Mouse (Mus musculus) B cell, adult 2 months (primary cell): ENCODE data around the gene Gm10490.
"Not testable (repeated sequence)": the region's sequence is repeated elsewhere in the genome, so short reads cannot be mapped to it uniquely, and the experiment has no call there.

Source experiments
- DNase-seq, 2 experiments: peaks; one replicate each; pipeline ENCODE4 v3.0.0; 2022

Gm10490 gene

DNA sequence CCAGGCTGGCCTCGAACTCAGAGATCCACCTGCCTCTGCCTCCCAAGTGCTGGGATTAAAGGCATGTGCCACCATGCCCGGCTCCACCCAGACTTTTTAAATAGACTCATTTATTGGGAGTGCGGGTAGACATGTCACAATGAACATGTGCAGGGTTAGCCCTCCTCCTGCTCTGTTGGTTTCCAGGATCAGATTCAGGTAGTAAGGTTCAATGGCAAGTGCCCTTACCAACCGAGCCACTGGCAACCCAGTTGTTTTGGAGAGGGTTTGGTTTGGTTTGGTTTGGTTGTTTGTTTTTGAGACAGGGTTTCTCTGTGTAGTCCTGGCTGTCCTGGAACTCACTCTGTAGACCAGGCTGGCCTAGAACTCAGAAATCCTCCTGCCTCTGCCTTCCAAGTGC is at the start of gene Gm10490:
Gene Gm10490 (plus strand): TSS at position 301 of the 400 bp plus-strand sequence.
- not testable (repeated sequence) for DNase-seq

DNA sequence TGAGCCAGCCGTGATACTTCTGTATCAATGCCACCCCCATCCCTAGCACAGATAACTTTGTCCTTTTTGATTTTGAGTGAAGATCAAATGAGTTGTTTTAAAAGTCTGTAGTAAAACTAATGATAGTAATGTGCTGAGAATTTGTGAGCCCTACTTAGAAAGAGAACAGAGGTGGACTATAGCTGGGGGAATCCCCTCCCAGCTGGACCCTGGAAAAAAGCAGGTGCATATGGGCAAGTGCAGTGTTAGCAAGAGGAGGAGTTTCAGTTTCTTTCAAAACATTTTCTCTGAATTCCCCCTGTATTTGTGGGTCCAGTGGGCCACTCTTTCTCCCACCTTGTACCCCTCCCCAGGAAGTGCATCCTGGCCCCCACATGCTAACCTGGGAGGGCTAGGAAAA is 46.2 kb upstream of the Gm10490 start:
- no peak for DNase-seq

DNA sequence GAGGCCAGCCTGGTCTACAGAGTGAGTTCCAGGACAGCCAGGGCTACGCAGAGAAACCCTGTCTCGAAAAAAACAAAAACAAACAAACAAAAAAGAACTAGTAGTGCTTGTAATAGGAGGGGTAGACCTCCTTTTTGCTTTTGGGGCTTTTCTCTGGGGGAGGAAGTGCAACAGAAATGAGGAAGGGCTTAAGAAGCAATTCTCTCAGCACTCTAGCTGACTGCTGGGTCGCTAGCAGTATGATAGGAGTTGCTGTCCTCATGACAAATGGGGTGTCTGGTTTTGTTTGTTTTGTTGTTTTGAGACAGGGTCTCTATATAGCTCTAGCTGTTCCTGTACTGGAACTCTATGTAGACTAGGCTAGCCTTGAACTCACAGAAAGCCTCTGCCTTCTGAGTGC is 44.8 kb upstream of the Gm10490 start:
- DNase-seq, result peak; percentile 31 to 35

DNA sequence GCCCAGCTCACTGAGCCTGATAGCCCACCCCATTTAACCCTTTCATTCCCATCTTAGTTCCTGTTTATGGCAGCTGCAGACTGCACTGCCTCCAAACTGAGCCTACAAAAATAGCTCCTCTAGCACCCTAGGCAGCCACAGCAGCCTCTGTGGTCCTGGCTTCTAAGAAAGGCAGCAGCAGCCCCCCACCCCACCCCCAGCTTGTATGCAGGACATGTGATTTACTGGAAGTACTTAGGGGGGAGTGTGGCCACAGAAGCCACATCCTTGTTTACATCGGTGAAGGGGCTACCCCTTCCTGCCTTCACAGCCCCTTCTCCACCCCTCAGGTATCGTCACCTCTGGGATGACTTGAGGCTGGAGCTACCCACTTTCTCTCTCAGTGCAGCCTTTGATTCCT is 44.0 kb upstream of the Gm10490 start:
- DNase-seq, result peak; percentile 29 to 32

DNA sequence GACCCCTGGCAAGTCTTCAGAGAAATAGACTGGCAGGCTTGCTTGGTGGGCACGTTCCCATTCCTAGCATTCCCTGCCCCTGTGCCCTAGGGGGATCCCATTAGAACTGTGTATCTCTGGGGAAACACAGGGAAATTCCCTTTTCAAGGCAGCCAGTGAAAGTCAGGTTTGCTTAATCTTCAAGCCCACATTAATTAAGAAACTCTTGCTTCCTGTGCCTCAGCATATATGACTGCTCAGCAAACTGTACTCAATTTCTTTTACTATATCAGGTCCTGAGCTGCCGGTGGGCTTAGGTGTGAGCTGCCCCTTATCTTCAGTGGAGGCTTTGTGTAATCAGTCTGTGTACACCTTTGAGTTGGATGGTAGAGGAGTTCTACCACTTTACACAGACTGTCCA is 43.6 kb upstream of the Gm10490 start:
- no peak for DNase-seq

DNA sequence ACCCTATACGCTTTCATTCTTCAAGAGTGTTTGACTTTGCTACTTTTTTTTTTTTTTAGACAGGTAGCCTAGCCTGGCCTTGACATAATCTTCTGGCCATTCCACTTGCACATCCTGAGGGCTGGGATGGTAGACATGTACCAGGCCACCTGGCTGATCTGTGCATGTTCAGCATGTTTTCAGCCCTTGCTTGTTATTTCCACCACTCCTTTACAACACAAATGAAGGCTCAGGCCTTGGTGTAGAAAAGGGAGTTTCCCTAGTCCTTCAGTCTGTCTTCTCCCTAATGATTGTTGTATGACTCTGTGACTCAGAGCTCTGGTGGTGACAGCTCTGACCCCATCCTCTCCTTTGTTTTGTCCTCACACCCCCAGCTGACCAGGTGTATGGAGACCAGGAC is 42.2 kb upstream of the Gm10490 start:
- no peak for DNase-seq

DNA sequence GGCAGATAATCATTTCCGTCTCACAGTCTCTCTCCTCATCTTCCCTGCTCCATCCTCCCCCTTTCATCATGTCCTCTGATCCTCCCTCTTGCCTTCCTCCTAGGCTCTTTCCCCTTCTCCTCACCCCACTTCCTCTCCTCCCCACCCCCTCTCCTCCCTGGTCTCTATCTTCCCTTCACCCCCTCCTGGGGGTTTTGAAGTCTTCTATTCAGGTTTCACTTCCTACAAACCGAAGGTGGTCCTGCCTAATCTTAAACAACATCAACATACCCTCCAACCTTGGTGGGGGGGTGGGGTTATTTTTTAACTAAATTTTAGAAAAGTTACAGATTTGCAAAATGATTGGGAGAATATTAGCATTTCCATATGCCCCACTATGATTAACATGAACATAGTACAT is 40.8 kb upstream of the Gm10490 start:
- DNase-seq, result no peak

DNA sequence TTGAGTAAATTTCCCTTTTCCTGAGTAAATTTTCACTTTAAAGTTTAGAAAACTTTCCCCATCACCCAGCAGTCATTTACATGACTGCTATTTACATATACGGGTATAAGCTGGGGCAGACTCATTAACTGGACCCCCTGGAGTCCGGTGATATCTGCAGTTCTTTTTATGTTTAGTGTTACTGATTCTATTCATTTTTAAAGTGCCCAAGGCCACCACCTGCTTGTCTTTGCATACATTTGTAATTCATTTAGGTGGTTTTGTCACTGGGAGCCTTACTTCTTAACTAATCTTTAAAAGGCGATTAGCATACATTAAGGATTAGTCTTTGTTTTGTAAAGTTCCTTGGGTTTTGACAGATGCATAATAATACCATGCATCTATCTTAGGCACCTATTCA is 39.5 kb upstream of the Gm10490 start:
- DNase-seq, result no peak

DNA sequence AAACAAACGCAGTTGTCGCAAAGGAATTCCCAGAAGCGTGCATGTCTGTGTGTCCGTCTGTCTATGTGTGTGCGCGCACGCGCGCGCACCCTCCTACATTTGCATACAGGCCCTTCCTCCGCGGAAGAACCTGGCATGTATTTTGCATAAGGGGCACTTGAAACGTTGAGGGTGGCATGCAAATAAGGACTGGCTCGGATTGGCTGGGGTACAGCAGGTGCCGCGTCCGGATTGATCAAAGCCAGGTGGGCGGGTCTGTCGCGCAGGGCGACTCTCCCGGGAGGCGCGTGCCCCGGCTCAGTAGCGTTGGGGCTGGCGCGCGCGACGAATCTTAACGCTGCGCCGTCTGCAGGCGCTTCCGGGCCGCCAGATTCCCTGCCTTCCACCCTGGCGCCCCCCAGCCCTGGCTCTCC is 31.3 kb upstream of the Gm10490 start, which contains the start of gene Pim2:
Gene Pim2 (plus strand): TSS at position 256 of the 413 bp plus-strand sequence.
- peak; percentile 86 to 88 for DNase-seq

DNA sequence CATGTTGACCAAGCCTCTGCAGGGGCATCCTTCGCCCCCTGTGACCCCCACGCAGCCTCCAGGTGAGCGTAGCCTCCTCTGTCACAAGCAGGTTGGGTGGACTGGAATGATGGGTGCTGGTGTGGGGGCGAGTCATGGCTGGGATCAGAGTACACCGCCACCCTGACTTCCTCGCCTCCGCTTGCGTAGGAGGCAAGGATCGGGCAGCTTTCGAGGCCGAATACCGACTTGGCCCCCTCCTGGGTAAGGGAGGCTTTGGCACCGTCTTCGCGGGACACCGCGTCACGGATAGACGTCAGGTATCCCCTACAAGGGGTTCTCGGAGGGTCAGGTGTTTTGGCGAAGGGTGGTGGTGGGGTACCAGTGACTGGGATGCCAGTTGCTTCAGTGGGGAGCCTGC is 30.8 kb upstream of the Gm10490 start:
- DNase-seq, result peak; percentile 27 to 30

DNA sequence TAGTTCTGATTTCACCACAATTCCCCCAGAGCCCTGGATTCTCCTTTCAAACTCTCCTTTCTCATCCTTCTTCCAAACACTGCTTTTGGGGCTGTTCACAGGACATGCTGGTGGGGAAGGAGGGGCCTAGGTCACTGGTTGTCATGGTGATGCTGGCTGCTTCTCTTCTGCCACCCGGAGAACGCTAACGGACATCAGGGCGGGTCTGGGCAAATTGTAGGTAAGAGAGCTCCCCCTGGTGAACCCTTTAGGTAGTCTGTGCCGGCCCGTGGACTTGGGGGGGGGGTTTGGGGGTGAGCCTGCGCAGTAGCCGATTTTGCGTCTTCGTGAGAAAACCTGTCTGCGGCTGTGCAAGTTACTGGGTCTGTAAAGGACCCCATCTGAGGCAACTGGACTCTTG is 29.5 kb upstream of the Gm10490 start:
- DNase-seq, result peak; percentile 75

DNA sequence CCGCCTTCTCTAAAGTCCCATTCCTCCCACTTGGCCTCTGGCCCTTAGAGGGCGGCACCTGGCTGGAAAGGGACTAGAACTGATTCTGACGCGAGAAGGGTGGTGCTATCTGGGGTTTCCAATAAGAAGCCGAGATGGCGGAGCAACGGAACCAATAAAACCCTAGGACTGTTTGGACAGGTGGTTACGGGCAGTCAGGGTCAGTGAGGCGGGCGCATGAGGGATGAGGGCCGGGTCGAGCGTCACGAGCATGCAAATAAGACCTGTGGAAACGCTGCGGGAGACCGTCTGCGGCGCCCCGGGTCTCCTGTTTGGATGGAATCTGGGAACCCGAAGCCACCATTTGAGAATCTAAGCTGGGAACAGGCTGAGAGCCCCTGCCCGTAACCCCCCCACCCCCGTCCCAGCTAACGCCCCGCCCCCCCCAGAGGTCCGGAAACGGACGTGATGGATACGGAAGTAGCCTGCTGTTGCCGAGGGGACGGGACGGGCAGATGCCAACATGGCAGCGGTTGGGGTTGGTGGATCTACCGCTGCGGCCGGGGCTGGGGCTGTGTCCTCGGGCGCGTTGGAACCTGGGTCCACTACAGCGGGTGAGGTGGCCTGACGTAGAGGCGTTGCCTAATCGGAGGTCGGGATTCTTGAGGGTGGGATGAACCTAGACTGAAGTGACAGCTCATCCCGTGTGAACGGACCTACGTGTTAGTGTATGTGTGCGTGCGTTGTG is 25.3 kb upstream of the Gm10490 start, which contains the start of gene Slc35a2:
Gene Slc35a2 (plus strand): TSS at position 188 of the 727 bp plus-strand sequence.
- peak; percentile 76 to 77 for DNase-seq

DNA sequence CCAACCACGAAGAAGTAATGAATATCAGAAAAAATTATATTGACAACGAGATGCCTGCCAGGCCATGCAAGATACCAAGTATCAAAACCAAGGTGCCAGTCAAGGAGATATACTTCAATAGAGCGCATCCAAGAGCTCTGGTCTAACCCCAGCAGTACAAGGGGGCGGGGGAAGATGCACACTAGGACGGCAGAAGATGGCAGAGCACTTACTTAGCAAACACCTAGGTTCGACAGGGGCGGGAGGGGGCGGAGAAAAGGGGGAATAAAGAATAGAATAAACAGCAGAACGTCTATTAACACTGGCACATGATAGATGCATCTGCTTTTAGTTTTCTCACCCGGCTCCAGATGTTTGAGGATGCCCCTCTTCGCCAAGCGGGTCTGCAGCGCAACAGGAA is 11.1 kb upstream of the Gm10490 start:
- DNase-seq, result peak; percentile 47 to 63

DNA sequence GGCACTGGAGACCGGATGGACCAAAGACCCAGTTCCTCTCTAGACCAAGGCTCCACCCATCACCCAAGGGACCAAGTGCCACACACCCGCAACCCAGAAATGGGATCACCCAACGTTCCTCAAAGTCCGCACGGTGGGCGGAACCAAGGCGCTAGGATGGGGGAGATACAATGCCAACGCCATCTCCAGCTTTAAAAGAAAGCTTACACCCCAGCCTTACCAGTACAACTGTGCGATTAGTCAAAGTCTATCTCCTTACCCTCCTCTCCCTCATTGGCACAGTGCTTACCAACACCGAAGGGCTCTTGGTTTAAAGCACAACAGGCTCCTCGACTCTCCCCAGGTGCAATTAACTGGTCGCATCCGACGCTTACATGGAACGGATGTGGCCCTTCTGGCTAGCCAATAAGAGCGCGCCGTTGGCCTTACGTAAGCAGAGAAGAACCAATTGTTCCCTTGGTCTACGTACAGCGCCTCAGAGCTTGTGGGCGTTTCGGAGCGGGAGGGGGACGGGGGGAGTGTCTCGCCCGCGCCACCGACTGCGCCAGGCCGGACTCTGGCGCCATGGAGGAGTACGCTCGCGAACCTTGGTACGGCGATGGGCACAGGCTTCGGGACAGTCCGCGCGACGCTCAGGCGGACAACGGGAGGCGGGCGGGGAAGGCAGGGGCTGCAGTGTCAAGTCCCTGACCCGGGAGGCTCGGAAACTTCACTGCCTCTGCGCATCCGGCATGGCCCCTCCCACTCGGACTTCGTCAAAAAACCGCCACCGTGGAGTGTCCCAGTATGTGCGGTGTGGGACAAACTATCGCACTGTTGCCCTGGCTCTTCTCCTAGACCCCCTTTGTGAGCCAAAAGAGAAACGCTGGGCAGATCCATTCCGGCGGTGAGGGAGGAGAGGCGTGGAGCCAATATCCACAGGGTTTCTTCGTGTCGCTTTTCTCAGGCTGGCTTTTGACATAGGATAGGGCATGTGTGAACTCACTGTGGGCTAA is 10.2 kb upstream of the Gm10490 start, which contains the start of the genes Pqbp1 and Timm17b:
Gene Pqbp1 (minus strand): TSS at position 390 of the 995 bp plus-strand sequence.
Gene Timm17b (plus strand): TSS at position 478 of the 995 bp plus-strand sequence.
- DNase-seq, result peak; percentile 84 to 86

DNA sequence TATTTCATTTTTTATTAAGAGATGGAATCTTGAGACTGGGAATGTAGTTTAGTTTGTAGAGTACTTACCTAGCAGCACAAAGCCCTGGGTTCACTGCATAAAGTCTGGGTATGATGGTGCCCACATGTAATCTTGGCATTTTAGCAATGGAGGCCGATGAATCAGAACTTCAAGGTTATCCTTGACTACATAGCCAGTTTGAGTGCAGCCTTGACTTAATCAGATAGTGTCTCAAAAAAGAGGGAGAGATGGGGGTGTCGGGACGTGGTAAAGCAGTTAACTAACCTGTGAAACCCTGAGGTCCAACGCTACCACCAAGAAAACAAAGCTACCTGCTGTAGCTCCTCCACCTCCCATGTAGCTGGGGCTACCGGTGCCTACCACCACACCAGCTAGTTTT is 4.9 kb upstream of the Gm10490 start:
- DNase-seq, result no peak

DNA sequence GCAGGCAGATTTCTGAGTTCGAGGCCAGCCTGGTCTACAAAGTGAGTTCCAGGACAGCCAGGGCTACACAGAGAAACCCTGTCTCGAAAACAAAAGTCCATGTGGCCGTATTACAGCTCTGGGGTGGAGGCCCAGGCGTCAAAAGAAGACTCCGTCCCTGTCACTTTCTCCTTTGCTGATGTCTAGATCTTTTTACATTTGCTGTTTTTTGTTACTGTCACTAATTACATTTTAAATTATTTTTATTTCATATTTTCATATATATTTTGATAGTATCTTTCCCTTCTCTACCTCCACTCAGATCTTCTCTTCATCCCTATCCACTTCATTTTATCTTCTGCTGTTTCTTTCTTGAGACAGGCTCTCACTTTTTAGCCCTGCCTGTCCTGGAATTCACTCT is 1.6 kb upstream of the Gm10490 start, which contains the start of gene Gm10491:
Gene Gm10491 (minus strand): TSS at position 101 of the 400 bp plus-strand sequence.
- no peak for DNase-seq

DNA sequence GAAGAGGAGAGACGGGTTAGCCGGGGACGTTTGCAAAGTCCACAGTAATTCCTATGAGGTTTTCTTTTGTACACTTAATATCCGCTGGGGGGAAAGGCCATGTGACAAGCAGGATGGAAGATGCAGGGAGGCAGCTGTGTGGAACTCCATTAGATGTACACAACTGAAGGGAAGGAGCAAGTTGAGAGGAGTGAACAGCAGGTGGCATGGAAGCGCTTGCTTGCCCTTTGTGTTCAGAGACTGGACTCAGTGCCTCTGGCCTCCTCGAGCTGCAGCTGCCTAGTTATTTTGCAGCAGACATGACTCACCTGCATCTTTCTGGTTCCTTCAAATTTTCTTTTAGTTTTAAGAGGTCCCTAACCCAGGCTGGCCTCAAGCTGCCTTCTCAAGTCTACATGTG is 1.1 kb downstream of the Gm10490 start:
- DNase-seq, result no peak

DNA sequence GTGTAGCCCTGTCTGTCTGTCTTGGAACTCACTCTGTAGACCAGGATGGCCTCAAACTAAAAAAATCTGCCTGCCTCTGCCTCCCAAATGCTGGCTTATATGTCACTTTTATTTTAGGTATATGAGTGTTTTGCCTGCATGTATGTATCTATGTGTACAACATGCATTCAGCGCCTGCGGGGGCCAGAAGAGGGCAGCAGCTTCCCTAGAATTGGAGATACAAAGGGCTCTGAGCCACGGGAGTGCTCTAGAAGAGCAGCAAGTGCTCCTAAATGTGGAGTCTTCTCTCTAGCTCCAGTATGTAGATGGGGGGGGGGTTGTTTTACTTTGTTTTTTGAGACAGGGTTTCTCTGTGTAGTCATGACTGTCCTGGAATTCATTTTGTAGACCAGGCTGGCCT is 6.3 kb downstream of the Gm10490 start:
- DNase-seq, result peak; percentile 46 to 47

DNA sequence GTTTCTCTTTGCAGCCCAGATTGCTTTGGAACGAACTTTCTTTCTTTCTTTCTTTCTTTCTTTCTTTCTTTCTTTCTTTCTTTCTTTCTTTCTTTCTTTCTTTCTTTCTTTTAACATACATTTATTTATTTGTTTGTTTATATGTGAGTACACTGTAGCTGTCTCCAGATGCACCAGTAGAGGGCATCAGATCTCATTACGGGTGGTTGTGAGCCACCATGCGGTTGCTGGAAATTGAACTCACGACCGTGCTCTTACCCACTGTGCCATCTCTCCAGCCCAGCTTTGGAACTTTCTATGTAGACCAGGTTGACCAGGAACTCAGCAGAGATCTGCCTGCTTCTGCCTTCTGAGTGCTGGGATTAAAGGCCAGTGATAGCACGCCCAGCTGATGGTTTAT is 8.6 kb downstream of the Gm10490 start:
- not testable (repeated sequence) for DNase-seq

DNA sequence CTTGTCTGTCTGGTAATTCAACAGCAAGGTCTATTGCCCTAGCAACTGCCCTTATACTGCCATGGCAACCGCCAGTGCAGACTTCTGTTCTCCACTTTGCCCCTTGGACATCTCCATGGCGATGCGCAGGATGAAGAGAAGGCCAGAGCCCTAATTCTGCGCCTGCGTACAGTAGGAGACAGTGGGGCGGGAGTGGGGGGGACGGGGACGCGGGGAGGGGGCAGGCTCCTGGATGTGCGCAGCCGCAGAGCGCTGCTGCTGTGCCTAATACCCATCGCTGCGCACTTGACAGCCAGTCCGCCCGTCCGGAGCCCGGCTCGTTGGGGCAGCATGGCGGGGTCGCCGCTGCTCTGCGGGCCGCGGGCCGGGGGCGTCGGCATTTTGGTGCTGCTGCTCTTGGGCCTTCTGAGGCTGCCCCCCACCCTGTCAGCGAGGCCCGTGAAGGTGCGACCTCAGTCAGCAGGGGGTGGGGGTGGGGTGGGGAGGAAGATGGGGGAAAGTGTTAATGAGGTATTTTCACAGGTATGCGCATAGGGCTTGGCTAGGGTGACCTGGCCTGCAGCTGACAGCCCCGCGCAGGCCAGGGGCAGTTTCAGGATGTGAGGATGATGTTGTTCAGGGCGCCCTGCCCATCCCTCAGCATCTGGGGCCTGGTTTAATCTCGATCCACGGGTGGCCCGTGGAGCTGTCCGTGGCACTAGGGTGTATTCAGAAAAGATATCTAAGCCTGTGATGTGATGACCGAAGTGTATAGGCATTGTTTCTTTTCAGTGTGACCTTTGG is 10.4 kb downstream of the Gm10490 start, which contains the start of gene Pcsk1n:
Gene Pcsk1n (plus strand): TSS at position 222 of the 783 bp plus-strand sequence.
- no peak for DNase-seq

DNA sequence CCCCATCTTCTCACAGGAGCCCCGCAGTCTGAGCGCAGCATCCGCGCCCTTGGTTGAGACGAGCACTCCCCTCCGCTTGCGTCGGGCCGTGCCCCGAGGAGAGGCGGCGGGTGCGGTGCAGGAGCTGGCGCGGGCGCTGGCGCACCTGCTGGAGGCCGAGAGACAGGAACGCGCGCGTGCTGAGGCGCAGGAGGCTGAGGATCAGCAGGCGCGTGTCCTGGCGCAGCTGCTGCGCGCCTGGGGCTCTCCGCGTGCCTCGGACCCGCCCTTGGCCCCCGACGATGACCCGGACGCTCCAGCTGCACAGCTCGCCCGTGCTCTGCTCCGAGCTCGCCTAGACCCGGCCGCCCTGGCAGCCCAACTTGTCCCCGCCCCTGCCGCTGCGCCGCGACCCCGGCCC is 12.7 kb downstream of the Gm10490 start:
- DNase-seq, result no peak

DNA sequence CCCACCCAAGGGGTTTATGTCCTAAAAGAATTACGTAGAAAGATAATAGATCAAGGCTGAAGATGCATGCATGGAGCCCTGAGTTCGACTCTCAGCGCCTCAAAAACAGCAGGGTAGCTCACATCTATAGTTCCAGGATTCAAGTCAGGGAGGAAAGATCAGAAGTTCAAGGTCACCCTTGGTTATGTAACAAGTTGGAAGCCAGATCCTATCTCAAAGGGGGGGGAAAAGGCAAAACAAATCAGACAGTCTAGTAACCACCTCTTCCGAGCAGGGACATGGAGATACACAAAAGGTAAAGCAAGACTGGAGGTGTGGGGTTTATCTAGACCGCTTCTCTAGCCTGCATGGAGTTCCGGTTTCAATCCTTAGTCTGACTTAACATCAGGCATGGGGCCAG is 16.9 kb downstream of the Gm10490 start:
- DNase-seq, result no peak
